Mouse (Mus musculus) B cell, adult 67 days (primary cell): Measurements from ENCODE around the gene Rhbdl3. TPM values are rescaled to one million over a fixed set of nuclear protein-coding genes. Genes with fewer than 3 reads are reported as not detected.

ENCODE experiments used
- total RNA-seq, 2 experiments: library from RNA; stranded (reverse); gene quantifications; 4 replicates each; pipeline ENCODE4 v1.2.4; 2023

Rhbdl3 gene
- under 1 TPM; 0.24 to 0.52 TPM for total RNA-seq

GRCm38 (mm10) chr11:80300551-80301315, at the start of gene Rhbdl3:
Gene Rhbdl3, plus strand, starts transcription at chr11:80300912.

GRCm38 (mm10) chr11:80377712-80378451, 77.2 kb downstream of the Rhbdl3 start, which contains the start of gene 5730455P16Rik:
Gene 5730455P16Rik, minus strand, starts transcription at chr11:80378034.

GRCm38 (mm10) chr11:80383019-80383625, 82.4 kb downstream of the Rhbdl3 start, which contains the start of gene Zfp207:
Gene Zfp207, plus strand, starts transcription at chr11:80383279.

Other genes with a start within 250 kb of the Rhbdl3 start
- 100 to 1,000 TPM; 241 to 285 TPM for gene Crlf3, start 219.9 kb upstream of the Rhbdl3 start, total RNA-seq
- gene Atad5, start 211.5 kb upstream of the Rhbdl3 start, total RNA-seq: 1 to 10 TPM; 6.3 to 7.8 TPM
- 1 to 10 TPM; 7.4 to 9.9 TPM for gene Tefm, start 158.7 kb upstream of the Rhbdl3 start, total RNA-seq
- gene Adap2, start 146.8 kb upstream of the Rhbdl3 start, total RNA-seq: under 1 TPM in 1 of 2 experiments, not detected in 1; 0.32 TPM
- 10 to 100 TPM in 1 of 2 experiments, 1 to 10 TPM in 1; 8.8 to 10.2 TPM for gene Rnf135, start 117.1 kb upstream of the Rhbdl3 start, total RNA-seq
- gene Rhot1, start 91.9 kb upstream of the Rhbdl3 start, total RNA-seq: 10 to 100 TPM; 51.2 to 51.8 TPM
- gene 5730455P16Rik, start 77.1 kb downstream of the Rhbdl3 start, total RNA-seq: 10 to 100 TPM; 13.1 to 21.2 TPM
- gene Zfp207, start 82.4 kb downstream of the Rhbdl3 start, total RNA-seq: 100 to 1,000 TPM; 206 to 232 TPM
- 100 to 1,000 TPM; 110 to 126 TPM for gene Psmd11, start 127.7 kb downstream of the Rhbdl3 start, total RNA-seq
- 10 to 100 TPM; 12.5 to 15.3 TPM for gene Cdk5r1, start 176.1 kb downstream of the Rhbdl3 start, total RNA-seq